Mouse (Mus musculus) thymus, adult 18-20 months (tissue): Measurements from ENCODE around the gene Mapk3.
"Not testable (repeated sequence)": the region's sequence is repeated elsewhere in the genome, so short reads cannot be mapped to it uniquely, and the experiment has no call there.

Experiments
- DNase-seq, 2 experiments: peaks; one replicate each; pipeline ENCODE4 v3.0.0; 2022; ENCODE audit warnings: mixed read lengths in 2 of 2

Mapk3 gene

GRCm38 (mm10) chr7:126759672-126760390 is 430 bp downstream of the Mapk3 start:
- peak in 1 of 2 experiments; percentile 75 for DNase-seq

- no peak for DNase-seq
Observed at GRCm38 (mm10) chr7:126760391-126760802, 996 bp downstream of the Mapk3 start.

GRCm38 (mm10) chr7:126760956-126761355 is 1.6 kb downstream of the Mapk3 start:
- DNase-seq = no peak

- DNase-seq = no peak
Observed at GRCm38 (mm10) chr7:126761529-126762067, 2.2 kb downstream of the Mapk3 start.

- no peak for DNase-seq
Observed at GRCm38 (mm10) chr7:126762471-126763008, 3.1 kb downstream of the Mapk3 start.

- DNase-seq = no peak
Observed at GRCm38 (mm10) chr7:126765540-126765939, 6.1 kb downstream of the Mapk3 start.

GRCm38 (mm10) chr7:126766201-126766600 is 6.8 kb downstream of the Mapk3 start, which contains the start of gene Gdpd3:
TSS of gene Gdpd3 (plus strand) at chr7:126766334.
- no peak for DNase-seq

- DNase-seq = no peak
Observed at GRCm38 (mm10) chr7:126767001-126767400, 7.6 kb downstream of the Mapk3 start.

- no peak for DNase-seq
Observed at GRCm38 (mm10) chr7:126770784-126771183, 11.4 kb downstream of the Mapk3 start.

- DNase-seq = no peak
Observed at GRCm38 (mm10) chr7:126773351-126773750, 13.9 kb downstream of the Mapk3 start.

GRCm38 (mm10) chr7:126774463-126774862 is 15.1 kb downstream of the Mapk3 start:
- no peak for DNase-seq

GRCm38 (mm10) chr7:126775185-126775977 is 16.0 kb downstream of the Mapk3 start:
- DNase-seq = no peak

GRCm38 (mm10) chr7:126775978-126776234 is 16.5 kb downstream of the Mapk3 start:
- no peak for DNase-seq

- DNase-seq = peak; percentile 94 to 97
Observed at GRCm38 (mm10) chr7:126776598-126777057, 17.2 kb downstream of the Mapk3 start, which contains the start of gene Ypel3. TSS of gene Ypel3 (plus strand) at chr7:126776955.

GRCm38 (mm10) chr7:126777476-126777875 is 18.1 kb downstream of the Mapk3 start:
- DNase-seq = no peak

GRCm38 (mm10) chr7:126778147-126778546 is 18.7 kb downstream of the Mapk3 start:
- no peak for DNase-seq

GRCm38 (mm10) chr7:126779101-126779500 is 19.7 kb downstream of the Mapk3 start:
- DNase-seq = not testable (repeated sequence)

- peak; percentile 72 to 78 for DNase-seq
Observed at GRCm38 (mm10) chr7:126779983-126780970, 20.9 kb downstream of the Mapk3 start.

GRCm38 (mm10) chr7:126780971-126781635 is 21.7 kb downstream of the Mapk3 start, which contains the start of gene Tbx6:
TSS of gene Tbx6 (plus strand) at chr7:126781483.
- DNase-seq = no peak

- no peak for DNase-seq
Observed at GRCm38 (mm10) chr7:126781661-126782370, 22.4 kb downstream of the Mapk3 start.

GRCm38 (mm10) chr7:126782693-126783092 is 23.3 kb downstream of the Mapk3 start:
- DNase-seq = no peak
